Mouse (Mus musculus) liver, embryonic 16.5 days (tissue): ENCODE data around the gene Slfnl1. TPM values are rescaled to one million over a fixed set of nuclear protein-coding genes. Genes with fewer than 3 reads are reported as not detected.
A peak's percentile ranks its signal among the peaks of the same experiment; 100 is the strongest.

Experiments
- ATAC-seq: fragments of 200-750 bp; cut with Nextera tagmentation; 2 replicates; pipeline ENCODE4 v1.8.0; 2017; ENCODE audit warnings: low read depth, mild to moderate bottlenecking, moderate number of reproducible peaks, moderate library complexity
- H3K27ac ChIP-seq: fragments of 300-500 bp; sonication (generic); 2 replicates; pipeline ENCODE4 v1.5.1; 2014; ENCODE audit warnings: mild to moderate bottlenecking, low read length
- H3K27me3 ChIP-seq: fragments of 300-500 bp; sonication (generic); 2 replicates; pipeline ENCODE4 v1.6.1; 2014; ENCODE audit warnings: low read depth, low read length, mixed read lengths; ENCODE audit not compliant: control insufficient read depth, insufficient read depth
- H3K36me3 ChIP-seq: fragments of 300-500 bp; sonication (generic); 2 replicates; pipeline ENCODE4 v1.6.1; 2014; ENCODE audit warnings: mild to moderate bottlenecking; ENCODE audit not compliant: control insufficient read depth, insufficient read depth
- H3K4me1 ChIP-seq: fragments of 300-500 bp; sonication (generic); 2 replicates; pipeline ENCODE4 v1.6.1; 2014; ENCODE audit warnings: low read depth, low read length, mixed read lengths; ENCODE audit not compliant: control insufficient read depth
- H3K4me2 ChIP-seq: fragments of 300-500 bp; sonication (generic); 2 replicates; pipeline ENCODE4 v1.6.1; 2014; ENCODE audit warnings: low read depth, low read length, mixed read lengths
- H3K4me3 ChIP-seq: fragments of 300-500 bp; sonication (generic); 2 replicates; pipeline ENCODE4 v1.5.1; 2014; ENCODE audit warnings: low read depth, mild to moderate bottlenecking, low read length
- H3K9ac ChIP-seq: fragments of 300-500 bp; sonication (generic); 2 replicates; pipeline ENCODE4 v1.6.1; 2014; ENCODE audit warnings: low read depth, low read length
- H3K9me3 ChIP-seq: fragments of 300-500 bp; sonication (generic); replicated peaks from 2 replicates; pipeline ENCODE4 v1.6.1; 2016; ENCODE audit warnings: low read length; ENCODE audit not compliant: control insufficient read depth
- whole genome bisulfite sequencing: fragments of 180-500 bp; shearing (Covaris S2); extraction: QIAGEN DNeasy Blood & Tissue Kit; methylation state at CpG from one replicate; pipeline ENCODE4 v1.1.7; 2014; ENCODE audit not compliant: insufficient replicate concordance; 5-methylcytosine and 5-hydroxymethylcytosine counted together
- polyA plus RNA-seq: library from polyadenylated mRNA; unstranded; fragments of >200 nt; fragmentation: Nextera tagmentation; extraction: Ambion mirVana; gene quantifications from 2 replicates; pipeline ENCODE4 v1.2.1, GENCODE M21; 2015

Slfnl1 gene
- polyA plus RNA-seq, 1 experiment from 2014 or later = not detected

- Histone ChIP-seq H3K27ac (peak within 1 kb of the TSS; percentile 84), H3K27me3 (no peaks in the 10 kb centered on the region), H3K4me3 (peak within 1 kb of the TSS; percentile 93), H3K4me2 (peak within 1 kb of the TSS; percentile 100), H3K9me3 (no peaks in the 10 kb centered on the region), H3K4me1 (peaks cover 27% of the 10 kb centered on the region), H3K36me3 (peaks cover 2% of the 10 kb centered on the region), H3K9ac (peak within 1 kb of the TSS; percentile 87)
- ATAC-seq = peak; percentile 97
- under 1% methylated on average over 96 of the region's 97 CpGs for WGBS
Observed at GRCm38 (mm10) chr4:120569486-120570437, 37.7 kb downstream of the Slfnl1 start, which contains the start of gene Ctps. Gene Ctps, minus strand, starts transcription at chr4:120570276.

- 1% methylated on average over 26 of the region's 27 CpGs for WGBS
Observed at GRCm38 (mm10) chr4:120570438-120571069, 38.5 kb downstream of the Slfnl1 start.

GRCm38 (mm10) chr4:120571070-120571464, 39.0 kb downstream of the Slfnl1 start:
- WGBS = 66% methylated on average over 3 of the region's 3 CpGs
- Histone ChIP-seq H3K27ac (no peak overlapping the region), H3K4me3 (peak overlapping the region; percentile 93), H3K9me3 (no peaks in the 10 kb centered on the region), H3K4me1 (peaks cover 27% of the 10 kb centered on the region), H3K27me3 (no peaks in the 10 kb centered on the region), H3K36me3 (no peaks in the 10 kb centered on the region), H3K9ac (no peak overlapping the region; the same call in 1 of the 2 replicates), H3K4me2 (peak overlapping the region; percentile 100)
- ATAC-seq = no peak

More at GRCm38 (mm10) chr4:120570438-120571069, 38.5 kb downstream of the Slfnl1 start:
- H3K4me3 ChIP-seq = peak overlapping the region; percentile 93
- peaks cover 27% of the 10 kb centered on the region for H3K4me1 ChIP-seq
- peak overlapping the region; percentile 87 for H3K9ac ChIP-seq
- peak overlapping the region; percentile 100 for H3K4me2 ChIP-seq
- ATAC-seq = peak; percentile 42
- no peaks in the 10 kb centered on the region for H3K9me3 ChIP-seq
- H3K36me3 ChIP-seq = no peaks in the 10 kb centered on the region
- no peaks in the 10 kb centered on the region for H3K27me3 ChIP-seq
- H3K27ac ChIP-seq = peak overlapping the region; percentile 84

GRCm38 (mm10) chr4:120571691-120572090, 39.7 kb downstream of the Slfnl1 start:
- H3K4me2 ChIP-seq = no peak overlapping the region

GRCm38 (mm10) chr4:120580894-120581293, 48.9 kb downstream of the Slfnl1 start:
- H3K27ac ChIP-seq = no peak overlapping the region
- WGBS = 28% methylated on average over 5 of the region's 5 CpGs
- H3K4me2 ChIP-seq = no peak overlapping the region
- H3K9ac ChIP-seq = no peak overlapping the region
- H3K4me3 ChIP-seq = no peak overlapping the region
- H3K9me3 ChIP-seq = no peaks in the 10 kb centered on the region
- H3K4me1 ChIP-seq = peaks cover 6% of the 10 kb centered on the region
- ATAC-seq = 0 out of 2 replicates have a peak, but pooled peaks have one; percentile 41
- no peaks in the 10 kb centered on the region for H3K36me3 ChIP-seq
- no peaks in the 10 kb centered on the region; the same call in 1 of the 2 replicates for H3K27me3 ChIP-seq

More at GRCm38 (mm10) chr4:120571691-120572090, 39.7 kb downstream of the Slfnl1 start:
- no peak overlapping the region for H3K4me3 ChIP-seq
- H3K27ac ChIP-seq = no peak overlapping the region
- WGBS = 59% methylated on average over 3 of the region's 3 CpGs
- H3K27me3 ChIP-seq = no peaks in the 10 kb centered on the region
- ATAC-seq = no peak
- peaks cover 23% of the 10 kb centered on the region for H3K4me1 ChIP-seq
- H3K36me3 ChIP-seq = no peaks in the 10 kb centered on the region
- H3K9ac ChIP-seq = no peak overlapping the region
- H3K9me3 ChIP-seq = no peaks in the 10 kb centered on the region

GRCm38 (mm10) chr4:120581711-120582110, 49.7 kb downstream of the Slfnl1 start:
- Histone ChIP-seq H3K36me3 (no peaks in the 10 kb centered on the region), H3K4me2 (no peak overlapping the region), H3K4me3 (no peak overlapping the region), H3K27ac (no peak overlapping the region), H3K4me1 (peaks cover 6% of the 10 kb centered on the region), H3K9me3 (no peaks in the 10 kb centered on the region), H3K27me3 (peaks cover under 1% of the 10 kb centered on the region), H3K9ac (no peak overlapping the region)
- ATAC-seq = no peak
- whole genome bisulfite sequencing = 72% methylated on average over 9 of the region's 9 CpGs

Other genes with a start within 250 kb of the Slfnl1 start
- not detected in 2 replicates for gene Foxo6, start 244.9 kb upstream of the Slfnl1 start, polyA plus RNA-seq
- 9.6 and 10.1 TPM in 2 replicates for gene Scmh1, start 127.0 kb upstream of the Slfnl1 start, polyA plus RNA-seq
- 20.3 and 23.7 TPM in 2 replicates for gene Ctps, start 38.0 kb downstream of the Slfnl1 start, polyA plus RNA-seq
- gene Gm8439, start 56.5 kb downstream of the Slfnl1 start, polyA plus RNA-seq = 0.32 TPM in 1 of 2 replicates, not detected in the other
- gene Cited4, start 134.3 kb downstream of the Slfnl1 start, polyA plus RNA-seq = 44.1 and 44.3 TPM in 2 replicates
- 0.05 and 0.14 TPM in 2 replicates for gene Kcnq4, start 216.4 kb downstream of the Slfnl1 start, polyA plus RNA-seq